Mouse (Mus musculus): ENCODE results near the gene Slc52a3. TPM values are rescaled to one million over a fixed set of nuclear protein-coding genes. Genes with fewer than 3 reads are reported as not detected.

The Slc52a3 gene
- total RNA-seq, 4 experiments from 2014 or later = 1.2 to 4.2 (median 2.3) TPM

GRCm38 (mm10) chr2:151999669-152000290, 3.5 kb downstream of the Slc52a3 start:
- no peak for DNase-seq (ENCODE audit: low spot score)

DNA sequence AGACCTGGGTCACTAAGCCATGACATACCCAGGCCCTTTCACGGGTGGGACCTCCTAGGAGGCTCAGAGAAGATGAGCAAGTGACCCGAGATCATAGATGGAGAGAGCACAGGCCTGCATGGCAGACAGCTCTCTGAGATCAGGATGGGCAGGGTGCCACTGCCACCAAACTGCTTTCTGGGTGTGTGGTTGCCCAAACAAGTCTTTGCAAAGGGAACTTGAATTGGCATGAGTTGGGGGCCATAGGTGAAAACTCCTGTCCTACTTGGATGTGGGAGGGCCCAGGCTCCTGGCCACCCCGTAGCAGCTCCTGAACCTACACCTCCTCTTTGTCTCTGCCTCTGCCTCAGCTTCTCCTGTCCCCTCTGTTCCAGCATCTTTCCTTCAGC, 4.0 kb downstream of the Slc52a3 start:
- DNase-seq (ENCODE audit: low spot score) = no peak

- DNase-seq (ENCODE audit: low spot score) = no peak
These were observed 4.4 kb downstream of the Slc52a3 start for GRCm38 (mm10) chr2:152000735-152001134.

GRCm38 (mm10) chr2:152002529-152002928, 6.2 kb downstream of the Slc52a3 start:
- no peak for DNase-seq (ENCODE audit: low spot score)

GRCm38 (mm10) chr2:152007783-152008182, 11.5 kb downstream of the Slc52a3 start:
- DNase-seq (ENCODE audit: low spot score) = no peak

GRCm38 (mm10) chr2:152009061-152009779, 12.9 kb downstream of the Slc52a3 start:
- DNase-seq (ENCODE audit: low spot score) = no peak

GRCm38 (mm10) chr2:152010251-152010650, 13.9 kb downstream of the Slc52a3 start:
- DNase-seq (ENCODE audit: low spot score) = no peak

GRCm38 (mm10) chr2:152010661-152011060, 14.3 kb downstream of the Slc52a3 start:
- no peak for DNase-seq (ENCODE audit: low spot score)

GRCm38 (mm10) chr2:152011724-152012123, 15.4 kb downstream of the Slc52a3 start:
- DNase-seq (ENCODE audit: low spot score) = no peak

GRCm38 (mm10) chr2:152012222-152012621, 15.9 kb downstream of the Slc52a3 start:
- peak; percentile 58 for DNase-seq (ENCODE audit: low spot score)

- DNase-seq (ENCODE audit: low spot score) = no peak
These were observed 16.4 kb downstream of the Slc52a3 start for GRCm38 (mm10) chr2:152012701-152013100.

DNA sequence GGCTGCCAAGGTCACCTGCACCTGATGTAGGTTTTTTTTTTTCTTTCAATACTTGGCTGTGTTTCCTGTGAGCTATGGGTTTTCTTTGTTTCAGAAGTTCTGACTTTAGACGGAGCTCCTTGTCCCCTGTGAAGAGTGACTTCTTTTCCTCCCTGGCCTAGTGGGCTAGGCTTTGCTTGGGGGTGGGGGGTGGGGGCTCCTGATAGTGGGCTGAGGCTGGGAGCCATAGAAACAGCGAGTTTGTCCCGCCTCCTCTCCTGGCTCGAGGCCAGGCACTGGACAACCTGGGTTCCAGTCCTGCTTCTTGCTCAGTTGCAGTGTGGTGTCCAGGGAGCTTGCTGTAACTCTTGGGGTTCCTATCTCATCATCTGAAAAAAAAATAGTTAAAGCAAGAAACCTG, 19.7 kb downstream of the Slc52a3 start:
- DNase-seq (ENCODE audit: low spot score) = no peak

DNA sequence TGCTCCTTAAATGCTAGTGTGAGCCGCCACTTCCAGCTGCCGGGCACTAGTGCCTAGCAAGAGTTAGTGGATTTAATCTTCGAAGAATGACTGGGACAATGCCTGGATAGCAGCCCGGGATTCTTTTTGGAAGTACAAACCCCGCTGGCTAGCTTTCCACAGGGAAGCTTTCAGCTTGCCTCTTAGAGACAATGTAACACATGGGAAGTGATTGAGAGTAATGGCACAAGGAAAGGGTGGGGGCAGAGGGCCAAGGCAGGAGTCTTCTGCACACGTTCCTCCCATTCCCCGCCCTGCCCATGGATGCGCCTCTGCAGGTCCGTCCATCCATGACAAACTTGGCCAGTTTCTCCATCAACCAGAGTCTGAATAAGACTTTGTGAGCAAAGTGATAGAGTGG, 20.4 kb downstream of the Slc52a3 start:
- no peak for DNase-seq (ENCODE audit: low spot score)

DNA sequence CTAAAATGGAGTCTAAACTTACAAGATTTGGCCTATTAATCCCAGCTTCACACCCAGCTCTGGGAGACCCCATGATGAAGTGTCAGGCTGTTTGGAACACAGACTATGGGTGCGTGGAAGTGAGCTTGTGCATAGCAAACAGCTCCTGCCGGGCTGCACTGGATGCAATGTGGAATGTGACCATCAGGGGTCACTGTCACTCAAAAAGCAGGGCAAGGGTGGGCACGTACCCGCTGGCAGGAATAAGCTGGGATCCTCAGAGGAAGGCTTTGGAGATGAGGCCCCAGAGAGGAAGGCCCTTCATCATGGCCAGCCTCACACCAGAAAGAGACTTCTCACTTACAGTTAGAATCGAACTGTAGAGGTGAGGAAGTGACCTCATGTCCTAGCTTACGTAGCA, 23.9 kb downstream of the Slc52a3 start:
- DNase-seq (ENCODE audit: low spot score) = no peak

GRCm38 (mm10) chr2:152022022-152022421, 25.7 kb downstream of the Slc52a3 start:
- no peak for DNase-seq (ENCODE audit: low spot score)

GRCm38 (mm10) chr2:152024883-152025422, 28.6 kb downstream of the Slc52a3 start:
- DNase-seq (ENCODE audit: low spot score) = no peak

DNA sequence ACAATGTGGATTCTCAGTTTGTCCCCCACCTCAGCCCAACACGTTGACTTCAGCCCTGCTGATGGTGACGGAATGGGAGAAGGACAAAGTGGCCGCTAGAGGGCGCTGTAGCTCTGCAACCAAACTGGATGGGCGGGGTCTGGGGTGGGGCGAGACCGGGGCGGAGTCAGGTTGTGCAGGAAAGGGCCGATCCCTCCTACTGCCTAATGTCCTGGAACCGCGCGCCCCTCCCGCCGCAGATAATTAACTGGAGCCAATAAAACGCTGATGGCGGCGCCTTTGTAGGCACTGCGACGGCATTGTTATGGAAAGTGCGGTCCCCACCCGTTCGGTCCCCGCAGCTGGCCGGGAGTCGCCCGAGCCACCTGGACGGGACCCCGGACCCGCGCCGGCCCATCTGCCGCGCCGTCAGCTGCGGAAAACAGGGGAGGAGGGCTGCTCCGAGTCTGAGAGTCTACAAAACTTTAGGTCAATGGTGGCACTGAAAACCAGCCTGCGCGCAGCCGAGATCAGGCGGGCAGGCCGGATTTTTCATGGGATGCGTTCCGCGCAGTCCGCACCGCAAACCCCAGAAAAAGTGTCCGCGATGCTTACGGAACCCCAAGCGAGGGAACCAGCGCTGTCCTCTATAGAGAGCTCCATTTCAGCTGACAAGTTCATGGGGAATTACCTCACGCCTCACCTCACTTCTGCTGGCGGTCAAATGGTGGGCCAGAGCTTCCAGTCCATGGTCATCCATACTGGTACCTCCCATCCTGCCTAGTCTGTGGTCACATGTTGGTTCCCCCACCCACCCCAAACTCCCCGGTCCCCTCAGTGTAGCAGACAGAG, 33.2 kb downstream of the Slc52a3 start:
- DNase-seq (ENCODE audit: low spot score) = peak; percentile 81

DNA sequence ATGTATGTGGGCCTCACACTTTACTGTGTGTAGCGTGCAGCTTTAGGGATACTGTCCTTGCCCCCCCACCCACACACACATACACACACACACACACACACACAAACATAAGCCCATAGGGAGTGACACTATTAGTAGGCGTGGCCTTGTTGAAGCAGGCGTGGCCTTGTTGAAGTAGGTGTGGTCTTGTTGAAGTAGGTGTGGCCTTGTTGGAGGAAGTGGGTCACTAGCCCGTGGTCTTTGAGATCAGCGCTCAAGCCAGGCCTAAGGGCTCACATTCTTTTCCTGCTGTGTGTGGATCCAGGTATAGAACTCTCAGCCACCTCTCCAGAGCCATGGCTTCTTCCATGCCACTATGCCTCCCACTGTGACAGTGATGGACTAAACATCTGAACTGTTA, 34.7 kb downstream of the Slc52a3 start:
- no peak for DNase-seq (ENCODE audit: low spot score)

GRCm38 (mm10) chr2:152040101-152040500, 43.8 kb downstream of the Slc52a3 start:
- no peak for DNase-seq (ENCODE audit: low spot score)

DNA sequence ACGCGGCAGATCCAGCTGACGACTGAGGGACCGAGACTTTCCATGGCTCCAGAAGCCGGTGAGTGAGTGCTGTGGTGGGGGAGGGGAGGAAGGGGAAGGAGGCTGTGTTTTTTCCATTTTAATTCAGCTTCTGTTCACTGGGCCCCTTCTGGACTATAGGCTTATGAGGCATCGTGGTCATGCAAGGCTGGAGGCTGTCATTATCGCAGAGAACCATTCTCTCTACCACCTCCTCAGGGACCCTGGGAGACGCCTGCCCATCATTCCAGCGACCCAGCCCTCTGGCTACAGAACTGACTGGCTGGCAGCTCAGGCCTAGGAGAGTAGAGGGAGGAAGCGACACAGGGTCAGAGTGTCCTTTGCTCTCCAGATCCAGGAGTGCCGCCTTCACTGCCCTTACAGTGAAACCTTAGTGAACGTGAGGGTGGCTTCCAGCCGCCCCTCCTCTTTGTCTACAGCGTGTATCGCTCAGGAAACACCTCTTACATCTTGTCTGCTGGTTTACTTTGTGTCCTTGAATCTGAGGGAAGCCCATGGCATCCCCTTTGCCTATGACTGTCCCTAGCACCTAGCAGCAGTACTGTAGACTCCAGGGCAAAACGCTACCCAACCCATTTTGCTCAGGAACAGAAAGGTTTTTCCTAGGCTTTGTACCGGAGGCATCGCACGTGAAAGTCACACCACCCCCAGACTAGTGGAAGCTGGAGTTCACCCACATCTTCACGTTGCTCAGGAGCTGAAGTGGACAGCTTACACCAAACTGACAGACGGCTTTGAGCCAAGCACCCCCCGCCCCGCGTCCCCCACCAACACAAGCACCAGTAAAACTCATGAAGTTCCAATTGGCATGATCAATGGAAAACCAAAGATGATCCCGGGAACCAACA, 51.0 kb downstream of the Slc52a3 start:
- DNase-seq (ENCODE audit: low spot score) = no peak
